ENCODE assay signal across 8 mouse cellular contexts in the genomic region with DNA sequence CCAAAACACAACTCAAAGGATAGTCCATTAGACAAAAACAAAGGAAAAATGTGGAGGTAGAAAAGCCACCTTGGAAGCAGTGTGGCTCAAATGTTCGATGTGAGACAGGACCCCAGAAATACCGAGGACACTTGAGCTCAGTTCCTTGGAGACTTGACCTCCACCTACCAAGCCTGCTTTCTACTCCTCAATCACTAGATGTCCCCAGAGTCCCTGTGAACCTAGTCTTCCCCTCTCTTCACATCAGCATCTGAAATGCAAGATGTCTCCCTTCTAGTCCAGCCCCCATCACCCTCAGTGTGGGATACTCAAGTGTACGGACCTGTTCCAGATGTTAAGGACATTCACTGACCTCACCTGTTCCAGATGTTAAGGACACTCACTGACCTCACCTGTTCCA. TPM values are rescaled to one million over a fixed set of nuclear protein-coding genes. Genes with fewer than 3 reads are reported as not detected.
DNase-seq lines count a peak whose midpoint lies in the region; TF ChIP-seq lines count a peak whose summit lies in the region.

No protein-coding gene starts in this region.

- H3K27ac ChIP-seq in heart, adult 2 months = no peak overlapping the region

- no peak for TF ChIP-seq POLR2A in heart, adult 2 months (IDR thresholded peaks at IDR 0.05; ENCODE audit: insufficient read depth, low read depth, low read length)

- intact Hi-C loops in heart, adult 2 months (cut with DNase I) = loop anchor here (1.0 kb wide), 1 partner anchor 45 kb away; no protein-coding TSS in a partner anchor

- H3K36me3 ChIP-seq in heart, adult 2 months (ENCODE audit: control insufficient read depth, insufficient read depth, low read length) = no peaks in the 10 kb centered on the region

- TF ChIP-seq CTCF in heart, adult 2 months (IDR thresholded peaks at IDR 0.05) = peak; percentile 91

- H3K79me2 ChIP-seq in heart, adult 2 months (replicated peaks; ENCODE audit: control insufficient read depth, insufficient read depth, low read length) = no peaks in the 10 kb centered on the region

- H3K4me3 ChIP-seq in heart, adult 2 months = no peak overlapping the region

- H3K27me3 ChIP-seq in heart, adult 2 months (ENCODE audit: control insufficient read depth, insufficient read depth, low read length) = no peaks in the 10 kb centered on the region

- peaks cover 3% of the 10 kb centered on the region; the same call in 1 of the 2 replicates for H3K4me1 ChIP-seq in heart, adult 2 months (ENCODE audit: control insufficient read depth, insufficient read depth, low read length)

- peak; percentile 90 for TF ChIP-seq EP300 in heart, adult 2 months (IDR thresholded peaks at IDR 0.05; ENCODE audit: insufficient read depth, low read depth, low read length)

- 14% methylated on average over 3 of the region's 3 CpGs for WGBS in heart, adult 2 months

- DNase-seq in heart, adult 2 months = peak in 1 of 2 experiments; percentile 43
- no peak for DNase-seq in heart, adult 8-10 months (ENCODE audit: low spot score)
- peak; percentile 77 for DNase-seq in 416B (ENCODE audit: low read depth)
- peak; percentile 71 for DNase-seq in NIH3T3 (ENCODE audit: low read depth)
- DNase-seq in embryo, embryonic 11.5 days (ENCODE audit: low read depth, low spot score) = peak; percentile 57
- peak; percentile 59 for DNase-seq in kidney, postnatal 10 days
- peak; percentile 24 to 31 for DNase-seq in natural killer cell, adult 2 months (ENCODE audit: low spot score in 2 of 2)
- DNase-seq in right cerebral cortex, postnatal 36 days (ENCODE audit: low spot score in 2 of 2) = no peak

- no peak overlapping the region for H3K9ac ChIP-seq in heart, adult 2 months (ENCODE audit: low read depth, low read length)

RNA-seq across cellular contexts. Expression of gene Sox12, which starts 5.1 kb away (rescaled TPM):
- total RNA-seq in heart, adult 2 months (2021) = 1 to 10 TPM; 6.9 to 8.3 TPM
- polyA plus RNA-seq in heart, adult 2 months (2012; rRNA removed) = 7.6 and 8.8 TPM in 2 replicates
- 1 to 10 TPM; 5.5 to 8.5 (median 7.0) TPM for total RNA-seq in heart, adult 8-10 months (2022)

RNA-seq across cellular contexts. Expression of gene Nrsn2, which starts 16.3 kb away (rescaled TPM):
- not detected for total RNA-seq in heart, adult 2 months (2021)
- polyA plus RNA-seq in heart, adult 2 months (2012; rRNA removed) = 0.31 TPM in 1 of 2 replicates, not detected in the other
- not detected for total RNA-seq in heart, adult 8-10 months (2022)

RNA-seq across cellular contexts. Expression of gene Zcchc3, which starts 22.0 kb away (rescaled TPM):
- total RNA-seq in heart, adult 2 months (2021) = 1 to 10 TPM; 6.7 to 9.1 TPM
- polyA plus RNA-seq in heart, adult 2 months (2012; rRNA removed) = 4.0 and 5.5 TPM in 2 replicates
- total RNA-seq in heart, adult 8-10 months (2022) = 1 to 10 TPM; 5.8 to 7.6 (median 6.4) TPM

RNA-seq across cellular contexts. Expression of gene 6820408C15Rik, which starts 22.6 kb away (rescaled TPM):
- total RNA-seq in heart, adult 2 months (2021) = 1 to 10 TPM; 1.5 to 2.4 TPM
- polyA plus RNA-seq in heart, adult 2 months (2012; rRNA removed) = 2.5 and 4.0 TPM in 2 replicates
- 1 to 10 TPM; 1.5 to 2.9 (median 2.3) TPM for total RNA-seq in heart, adult 8-10 months (2022)

RNA-seq across cellular contexts. Expression of gene Trib3, which starts 49.0 kb away (rescaled TPM):
- total RNA-seq in heart, adult 2 months (2021) = 1 to 10 TPM; 2.4 to 3.6 TPM
- polyA plus RNA-seq in heart, adult 2 months (2012; rRNA removed) = 2.3 and 3.3 TPM in 2 replicates
- 1 to 10 TPM; 3.3 to 4.2 (median 4.1) TPM for total RNA-seq in heart, adult 8-10 months (2022)

Comparison
In these comparisons a context has a peak if more than half of its experiments do, and no peak if none do; other contexts are left out.
1. DNase-seq: peak in 416B (single experiment), NIH3T3 (single experiment), embryo, embryonic 11.5 days (single experiment), kidney, postnatal 10 days (single experiment) and natural killer cell, adult 2 months (2 of 2); none in heart, adult 8-10 months (single experiment) and right cerebral cortex, postnatal 36 days (0 of 2).